Mouse (Mus musculus): ENCODE measurements around the gene Bri3. TPM values are rescaled to one million over a fixed set of nuclear protein-coding genes. Genes with fewer than 3 reads are reported as not detected.
"Not testable (repeated sequence)": the region's sequence is repeated elsewhere in the genome, so short reads cannot be mapped to it uniquely, and the experiment has no call there.

Gene Bri3
- polyA plus RNA-seq, 1 experiment = 57.2 TPM

DNA sequence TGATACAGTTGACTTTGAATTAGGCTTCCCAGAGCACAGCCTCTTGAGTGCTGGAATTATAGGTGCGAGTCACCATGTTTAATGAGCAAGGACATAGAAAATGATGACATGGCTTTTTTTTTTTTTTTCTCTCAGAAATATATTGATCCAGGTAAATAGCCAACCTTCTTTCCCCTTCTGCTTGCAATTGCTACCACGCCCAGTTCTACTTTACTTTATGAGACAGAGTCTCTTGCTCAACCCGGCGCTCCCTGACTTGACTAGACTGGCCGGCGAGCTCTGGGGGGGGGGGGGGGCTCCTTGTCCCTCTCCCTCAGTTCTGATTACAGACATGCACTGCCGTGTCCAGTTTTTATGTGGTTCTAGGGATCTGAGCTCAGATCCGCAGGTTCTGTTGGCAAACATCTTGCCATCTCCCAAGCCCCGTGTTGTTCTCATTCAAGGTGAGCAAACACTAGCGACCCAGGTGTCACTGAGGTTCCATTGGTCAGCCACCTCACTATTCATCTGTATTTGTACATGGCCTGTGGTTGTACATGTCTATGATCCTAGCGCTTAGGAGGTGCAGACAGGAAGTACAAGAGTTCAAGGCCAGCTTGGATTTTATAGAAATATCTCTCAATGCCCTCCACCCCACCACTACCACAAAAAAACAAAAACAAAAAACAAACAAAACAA, 120.6 kb downstream of the Bri3 start:
- Histone ChIP-seq H3K4me3 (replicated peaks; ENCODE audit: control insufficient read depth, low read depth, low read length) (no peak overlapping the region), H3K27ac (ENCODE audit: control insufficient read depth, insufficient read depth, low read depth, low read length, poor library complexity) (no peak overlapping the region), H3K4me1 (ENCODE audit: control insufficient read depth, insufficient read depth, low read length) (no peaks in the 10 kb centered on the region)
- 92% methylated on average over 11 of the region's 11 CpGs for WGBS
- no peak for TF ChIP-seq CTCF (IDR thresholded peaks at IDR 0.05; ENCODE audit: control insufficient read depth, insufficient read depth, low read length)
- no peak for TF ChIP-seq POLR2A (IDR thresholded peaks at IDR 0.05; ENCODE audit: borderline replicate concordance, control insufficient read depth, low read depth, low read length)

DNA sequence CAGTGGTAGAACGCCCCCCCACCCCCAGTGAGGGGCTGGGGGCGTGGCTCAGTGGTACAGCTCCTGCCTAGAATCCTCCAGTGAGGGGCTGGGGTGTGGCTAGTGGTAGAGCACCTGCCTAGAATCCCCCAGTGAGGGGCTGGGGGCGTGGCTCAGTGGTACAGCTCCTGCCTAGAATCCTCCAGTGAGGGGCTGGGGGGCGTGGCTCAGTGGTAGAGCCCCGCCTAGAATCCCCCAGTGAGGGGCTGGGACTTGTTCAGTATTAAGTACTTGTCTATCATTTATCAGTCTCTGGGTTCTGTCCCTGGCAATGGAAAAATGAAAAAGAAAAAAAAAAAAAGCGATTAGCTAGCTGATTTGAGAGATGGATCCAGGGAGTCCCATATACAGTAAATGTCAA, 122.3 kb downstream of the Bri3 start:
- not testable (repeated sequence) for H3K27ac ChIP-seq (ENCODE audit: control insufficient read depth, insufficient read depth, low read depth, low read length, poor library complexity); H3K4me1 ChIP-seq (ENCODE audit: control insufficient read depth, insufficient read depth, low read length); H3K4me3 ChIP-seq (replicated peaks; ENCODE audit: control insufficient read depth, low read depth, low read length)
- 69% methylated on average over 6 of the region's 6 CpGs for WGBS

DNA sequence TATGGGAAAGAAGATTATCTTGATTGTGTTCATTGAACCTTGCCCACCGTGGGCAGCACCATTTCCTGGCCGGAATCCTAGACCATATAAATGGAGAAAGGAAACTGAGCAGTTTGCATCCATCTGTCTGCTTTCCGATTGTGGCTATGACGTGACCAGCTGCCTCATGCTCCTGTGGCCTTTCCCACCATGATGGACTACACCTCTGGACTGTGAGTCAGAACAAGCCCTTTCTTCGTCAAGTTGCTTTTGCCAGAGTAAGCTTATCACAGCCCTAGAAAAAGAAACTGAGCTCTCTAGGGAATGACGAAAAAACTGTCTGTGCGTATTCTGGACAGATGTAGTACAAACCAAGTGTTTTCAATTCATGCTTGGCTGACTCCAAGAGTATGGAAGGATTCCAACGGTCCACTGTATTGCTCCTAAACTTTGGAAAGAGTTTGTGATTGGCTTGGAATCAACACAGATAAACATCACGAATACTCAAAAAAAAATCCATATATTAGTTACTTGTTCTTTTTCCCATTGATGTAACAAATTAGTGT, 124.5 kb downstream of the Bri3 start:
- Histone ChIP-seq H3K4me1 (ENCODE audit: control insufficient read depth, insufficient read depth, low read length) (no peaks in the 10 kb centered on the region), H3K27ac (ENCODE audit: control insufficient read depth, insufficient read depth, low read depth, low read length, poor library complexity) (no peak overlapping the region), H3K4me3 (replicated peaks; ENCODE audit: control insufficient read depth, low read depth, low read length) (no peak overlapping the region)
- TF ChIP-seq POLR2A (IDR thresholded peaks at IDR 0.05; ENCODE audit: borderline replicate concordance, control insufficient read depth, low read depth, low read length) = no peak
- TF ChIP-seq CTCF (IDR thresholded peaks at IDR 0.05; ENCODE audit: control insufficient read depth, insufficient read depth, low read length) = no peak
- 76% methylated on average over 9 of the region's 9 CpGs for WGBS

DNA sequence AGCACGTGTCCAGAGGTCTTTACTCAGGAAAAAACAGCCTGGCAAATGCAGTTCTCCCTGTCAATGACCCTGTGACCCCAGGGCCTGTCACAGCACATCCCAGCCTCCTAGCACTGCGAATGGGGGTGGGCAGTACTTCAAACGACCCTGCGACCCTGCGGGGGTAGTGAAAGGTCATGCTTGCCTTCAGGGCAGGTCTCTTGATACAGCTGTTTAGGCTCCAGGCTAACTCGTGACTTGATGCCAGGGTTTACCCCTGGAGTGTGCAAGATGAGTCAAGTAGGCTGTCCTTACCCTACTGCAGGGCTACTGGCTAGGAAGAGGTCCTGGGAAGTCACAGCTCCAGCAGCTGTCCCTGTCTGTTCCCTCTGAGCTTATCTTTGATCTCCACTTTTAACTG, 126.7 kb downstream of the Bri3 start:
- Histone ChIP-seq H3K4me3 (replicated peaks; ENCODE audit: control insufficient read depth, low read depth, low read length) (no peak overlapping the region), H3K27ac (ENCODE audit: control insufficient read depth, insufficient read depth, low read depth, low read length, poor library complexity) (no peak overlapping the region), H3K4me1 (ENCODE audit: control insufficient read depth, insufficient read depth, low read length) (no peaks in the 10 kb centered on the region)
- 32% methylated on average over 6 of the region's 6 CpGs for WGBS
- TF ChIP-seq CTCF (IDR thresholded peaks at IDR 0.05; ENCODE audit: control insufficient read depth, insufficient read depth, low read length) (no peak), POLR2A (IDR thresholded peaks at IDR 0.05; ENCODE audit: borderline replicate concordance, control insufficient read depth, low read depth, low read length) (no peak)

DNA sequence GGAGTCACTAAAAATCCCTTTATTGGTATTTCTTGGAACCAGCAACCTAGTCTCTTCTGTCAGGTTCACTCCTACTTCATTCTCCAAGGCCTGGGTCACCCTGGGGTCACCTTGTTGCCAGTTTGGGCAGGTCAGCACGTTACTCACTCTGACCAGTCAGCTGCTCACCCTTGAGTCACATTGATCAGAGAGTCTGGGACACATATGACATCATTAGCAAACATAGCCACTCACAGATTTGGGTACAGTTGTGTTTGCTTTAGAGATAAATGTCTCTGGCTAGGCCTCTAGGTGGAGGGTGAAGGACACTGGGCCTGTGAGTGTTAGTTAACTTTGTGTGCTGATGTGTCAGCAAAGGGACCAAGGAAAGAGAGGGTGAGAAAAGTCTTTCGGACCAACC, 127.9 kb downstream of the Bri3 start:
- Histone ChIP-seq H3K4me3 (replicated peaks; ENCODE audit: control insufficient read depth, low read depth, low read length) (no peak overlapping the region), H3K27ac (ENCODE audit: control insufficient read depth, insufficient read depth, low read depth, low read length, poor library complexity) (no peak overlapping the region), H3K4me1 (ENCODE audit: control insufficient read depth, insufficient read depth, low read length) (no peaks in the 10 kb centered on the region)
- TF ChIP-seq CTCF (IDR thresholded peaks at IDR 0.05; ENCODE audit: control insufficient read depth, insufficient read depth, low read length) = no peak
- no peak for TF ChIP-seq POLR2A (IDR thresholded peaks at IDR 0.05; ENCODE audit: borderline replicate concordance, control insufficient read depth, low read depth, low read length)
- 82% methylated on average over 2 of the region's 2 CpGs for WGBS

DNA sequence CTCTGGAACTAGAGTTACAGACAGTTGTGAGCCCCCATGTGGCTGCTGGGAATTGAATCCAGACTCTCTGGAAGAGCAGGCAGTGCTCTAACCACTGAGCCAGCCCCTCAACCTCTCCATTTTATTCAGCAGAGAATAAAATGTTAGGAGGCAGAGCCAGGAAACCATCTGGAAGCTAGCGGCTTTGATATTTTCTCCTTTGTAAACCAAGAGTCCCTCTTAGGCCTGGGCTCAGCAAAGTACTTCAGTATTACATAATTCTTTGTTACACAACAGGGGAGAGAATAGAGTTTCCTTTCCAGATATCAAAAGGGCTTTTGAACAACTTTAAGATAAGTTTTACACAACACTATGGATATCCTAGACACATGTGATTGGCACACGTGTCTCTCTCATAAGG, 128.6 kb downstream of the Bri3 start:
- no peaks in the 10 kb centered on the region for H3K4me1 ChIP-seq (ENCODE audit: control insufficient read depth, insufficient read depth, low read length)
- H3K27ac ChIP-seq (ENCODE audit: control insufficient read depth, insufficient read depth, low read depth, low read length, poor library complexity) = no peak overlapping the region
- TF ChIP-seq CTCF (IDR thresholded peaks at IDR 0.05; ENCODE audit: control insufficient read depth, insufficient read depth, low read length) = no peak
- no peak overlapping the region for H3K4me3 ChIP-seq (replicated peaks; ENCODE audit: control insufficient read depth, low read depth, low read length)
- 47% methylated on average over 2 of the region's 2 CpGs for WGBS

DNA sequence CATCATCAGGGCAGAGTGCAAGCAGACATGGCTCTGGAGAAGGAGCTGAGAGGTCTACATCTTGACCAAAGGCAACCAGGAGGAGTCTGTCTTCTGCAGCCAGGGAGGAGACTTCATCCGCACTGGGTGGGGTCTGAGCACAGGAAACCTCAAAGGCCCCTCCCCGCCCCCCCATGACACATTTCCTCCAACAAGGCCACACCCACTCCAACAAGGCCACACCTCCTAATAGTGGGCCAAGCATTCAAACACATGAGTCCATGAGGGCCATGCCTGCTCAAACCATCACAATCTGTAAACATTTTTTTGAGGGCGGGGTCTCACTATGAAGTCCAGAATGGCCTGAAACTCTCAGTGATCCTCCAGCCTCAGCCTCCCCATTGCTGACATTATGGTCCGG, 135.2 kb downstream of the Bri3 start:
- no peaks in the 10 kb centered on the region for H3K4me1 ChIP-seq (ENCODE audit: control insufficient read depth, insufficient read depth, low read length)
- no peak overlapping the region for H3K4me3 ChIP-seq (replicated peaks; ENCODE audit: control insufficient read depth, low read depth, low read length)
- 63% methylated on average over 4 of the region's 4 CpGs for WGBS
- H3K27ac ChIP-seq (ENCODE audit: control insufficient read depth, insufficient read depth, low read depth, low read length, poor library complexity) = no peak overlapping the region
- TF ChIP-seq POLR2A (IDR thresholded peaks at IDR 0.05; ENCODE audit: borderline replicate concordance, control insufficient read depth, low read depth, low read length) (no peak), CTCF (IDR thresholded peaks at IDR 0.05; ENCODE audit: control insufficient read depth, insufficient read depth, low read length) (no peak)

DNA sequence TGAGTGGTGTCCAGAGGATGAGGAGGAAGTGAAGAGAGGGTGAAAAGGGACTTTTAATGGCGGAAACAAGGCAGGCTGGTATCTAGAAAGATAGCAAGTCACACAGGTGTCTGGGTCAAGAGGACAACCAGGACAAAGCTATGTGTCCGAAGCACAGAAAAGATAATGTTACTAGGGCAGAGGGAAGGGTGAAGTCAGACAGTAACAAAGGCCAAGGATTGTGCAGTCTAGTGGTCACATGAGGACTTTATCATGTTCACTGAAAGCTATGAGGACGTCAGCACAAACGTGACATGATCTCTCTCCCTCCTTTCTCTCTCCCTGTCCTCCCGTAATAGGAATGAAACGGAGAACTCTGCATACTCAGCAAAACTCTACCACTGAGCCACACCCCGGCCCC, 136.5 kb downstream of the Bri3 start:
- no peak overlapping the region for H3K4me3 ChIP-seq (replicated peaks; ENCODE audit: control insufficient read depth, low read depth, low read length)
- 82% methylated on average over 7 of the region's 7 CpGs for WGBS
- H3K4me1 ChIP-seq (ENCODE audit: control insufficient read depth, insufficient read depth, low read length) = no peaks in the 10 kb centered on the region
- TF ChIP-seq POLR2A (IDR thresholded peaks at IDR 0.05; ENCODE audit: borderline replicate concordance, control insufficient read depth, low read depth, low read length) = no peak
- TF ChIP-seq CTCF (IDR thresholded peaks at IDR 0.05; ENCODE audit: control insufficient read depth, insufficient read depth, low read length) = no peak
- no peak overlapping the region for H3K27ac ChIP-seq (ENCODE audit: control insufficient read depth, insufficient read depth, low read depth, low read length, poor library complexity)

DNA sequence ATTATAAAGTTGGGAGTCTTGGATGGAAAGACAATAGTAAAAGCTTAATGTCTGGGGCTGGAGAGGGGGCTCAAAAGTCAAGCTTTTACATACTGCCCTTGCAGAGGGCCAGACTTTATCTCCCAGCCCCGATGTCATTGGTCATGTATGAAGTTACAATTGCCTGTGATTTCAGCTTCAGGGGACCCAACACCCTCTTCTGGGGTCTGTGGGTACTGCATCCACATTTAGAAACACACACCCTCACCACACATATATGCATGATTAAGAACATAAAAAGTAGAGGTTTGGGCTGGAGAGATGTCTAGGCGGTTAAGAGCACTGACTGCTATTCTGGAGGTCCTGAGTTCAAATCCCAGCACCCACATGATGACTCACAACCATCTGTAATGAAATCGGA, 137.5 kb downstream of the Bri3 start:
- H3K4me1 ChIP-seq (ENCODE audit: control insufficient read depth, insufficient read depth, low read length) = no peaks in the 10 kb centered on the region
- H3K4me3 ChIP-seq (replicated peaks; ENCODE audit: control insufficient read depth, low read depth, low read length) = no peak overlapping the region
- TF ChIP-seq CTCF (IDR thresholded peaks at IDR 0.05; ENCODE audit: control insufficient read depth, insufficient read depth, low read length) = no peak
- TF ChIP-seq POLR2A (IDR thresholded peaks at IDR 0.05; ENCODE audit: borderline replicate concordance, control insufficient read depth, low read depth, low read length) = no peak
- H3K27ac ChIP-seq (ENCODE audit: control insufficient read depth, insufficient read depth, low read depth, low read length, poor library complexity) = no peak overlapping the region
- 67% methylated on average over 3 of the region's 3 CpGs for WGBS
